Mouse (Mus musculus) neural tube, embryonic 14.5 days (tissue): Measurements from ENCODE around the gene Celf2. TPM values are rescaled to one million over a fixed set of nuclear protein-coding genes. Genes with fewer than 3 reads are reported as not detected.

ENCODE experiments used
- ATAC-seq: fragments of 200-750 bp; cut with Nextera tagmentation; 2 replicates; pipeline ENCODE4 v1.8.0; 2017; ENCODE audit warnings: low read depth, mild to moderate bottlenecking, moderate TSS enrichment, moderate library complexity
- H3K27ac ChIP-seq: fragments of 300-500 bp; sonication (generic); 2 replicates; pipeline ENCODE4 v1.5.1; 2014; ENCODE audit warnings: low read depth, mild to moderate bottlenecking, control low read depth, low read length, moderate library complexity, mixed read lengths
- H3K27me3 ChIP-seq: fragments of 300-500 bp; sonication (generic); 2 replicates; pipeline ENCODE4 v1.6.1; 2014; ENCODE audit warnings: low read length; ENCODE audit not compliant: control insufficient read depth, insufficient read depth
- H3K36me3 ChIP-seq: fragments of 300-500 bp; sonication (generic); 2 replicates; pipeline ENCODE4 v1.6.1; 2014; ENCODE audit warnings: low read length, mixed read lengths; ENCODE audit not compliant: control insufficient read depth, insufficient read depth
- H3K4me1 ChIP-seq: fragments of 300-500 bp; sonication (generic); 2 replicates; pipeline ENCODE4 v1.6.1; 2014; ENCODE audit warnings: low read length; ENCODE audit not compliant: control insufficient read depth, insufficient read depth
- H3K4me2 ChIP-seq: fragments of 300-500 bp; sonication (generic); 2 replicates; pipeline ENCODE4 v1.6.1; 2014; ENCODE audit warnings: mild to moderate bottlenecking, low read depth, low read length, control low read depth
- H3K4me3 ChIP-seq: fragments of 300-500 bp; sonication (generic); 2 replicates; pipeline ENCODE4 v1.5.1; 2014; ENCODE audit warnings: low read depth, low read length, control low read depth, mixed read lengths
- H3K9ac ChIP-seq: fragments of 300-500 bp; sonication (generic); replicated peaks from 2 replicates; pipeline ENCODE4 v1.6.1; 2014; ENCODE audit warnings: low read depth, mild to moderate bottlenecking, control low read depth, low read length, mixed read lengths
- H3K9me3 ChIP-seq: fragments of 300-500 bp; sonication (generic); 2 replicates; pipeline ENCODE4 v1.6.1; 2016; ENCODE audit warnings: low read length; ENCODE audit not compliant: control insufficient read depth
- WGBS: fragments of 180-500 bp; shearing (Covaris S2); extraction: QIAGEN DNeasy Blood & Tissue Kit; methylation state at CpG from one replicate; pipeline ENCODE4 v1.1.7; 2014; 5-methylcytosine and 5-hydroxymethylcytosine counted together
- polyA plus RNA-seq: library from polyadenylated mRNA; unstranded; fragments of >200 nt; fragmentation: Nextera tagmentation; extraction: Ambion mirVana; gene quantifications from 2 replicates; pipeline ENCODE4 v1.2.1, GENCODE M21; 2014

Celf2 gene
- polyA plus RNA-seq, 1 experiment from 2014 or later = 161 TPM

DNA sequence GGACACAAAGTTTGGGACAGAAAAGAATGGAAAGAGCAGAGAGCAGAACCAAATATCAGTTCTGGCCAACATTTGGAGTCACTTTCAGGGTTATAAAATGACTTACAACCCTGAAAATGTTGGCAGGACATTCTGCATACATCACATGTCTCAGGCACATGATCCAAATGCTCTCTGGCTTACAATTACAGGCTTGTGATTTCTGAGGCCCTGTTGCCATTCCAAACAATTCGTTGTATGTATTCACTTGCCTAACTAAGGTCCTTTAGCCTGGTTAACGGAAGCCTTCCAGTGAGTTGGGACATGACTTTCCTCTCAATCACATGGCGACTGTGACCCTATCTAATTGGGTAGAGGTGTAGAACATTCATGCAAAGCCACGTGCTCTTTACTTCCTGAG is 249.2 kb downstream of the Celf2 start:
- Histone ChIP-seq H3K36me3 (no peaks in the 10 kb centered on the region), H3K27ac (no peak overlapping the region), H3K4me3 (no peak overlapping the region), H3K9me3 (no peaks in the 10 kb centered on the region), H3K27me3 (no peaks in the 10 kb centered on the region), H3K4me2 (no peak overlapping the region), H3K9ac (no peak overlapping the region), H3K4me1 (no peaks in the 10 kb centered on the region)
- WGBS = 90% methylated on average over 4 of the region's 4 CpGs
- ATAC-seq = no peak

DNA sequence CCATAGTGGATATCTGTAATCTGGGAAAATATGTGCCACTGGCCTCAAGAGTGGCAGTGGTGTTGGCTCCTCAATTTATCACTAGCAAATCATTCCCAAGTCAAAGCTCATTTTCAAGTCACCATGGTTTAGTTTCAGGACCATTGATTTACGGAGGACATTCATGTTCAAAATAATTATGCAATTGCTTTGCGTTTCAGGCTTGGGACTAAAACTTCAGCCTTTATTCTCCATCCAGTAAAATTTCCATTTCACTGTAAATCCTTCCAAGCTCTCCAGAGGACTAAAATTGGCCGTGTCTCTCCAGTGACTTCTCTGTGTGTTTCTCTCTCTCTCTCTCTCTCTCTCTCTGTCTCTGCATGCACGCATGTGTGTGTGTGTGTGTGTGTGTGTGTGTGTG is 249.7 kb downstream of the Celf2 start:
- no peaks in the 10 kb centered on the region for H3K9me3 ChIP-seq
- H3K27me3 ChIP-seq = no peaks in the 10 kb centered on the region
- H3K4me2 ChIP-seq = no peak overlapping the region
- no peak overlapping the region for H3K27ac ChIP-seq
- H3K36me3 ChIP-seq = no peaks in the 10 kb centered on the region
- no peak for ATAC-seq
- H3K9ac ChIP-seq = no peak overlapping the region
- no peak overlapping the region for H3K4me3 ChIP-seq
- WGBS = 68% methylated on average over 4 of the region's 4 CpGs
- no peaks in the 10 kb centered on the region for H3K4me1 ChIP-seq

DNA sequence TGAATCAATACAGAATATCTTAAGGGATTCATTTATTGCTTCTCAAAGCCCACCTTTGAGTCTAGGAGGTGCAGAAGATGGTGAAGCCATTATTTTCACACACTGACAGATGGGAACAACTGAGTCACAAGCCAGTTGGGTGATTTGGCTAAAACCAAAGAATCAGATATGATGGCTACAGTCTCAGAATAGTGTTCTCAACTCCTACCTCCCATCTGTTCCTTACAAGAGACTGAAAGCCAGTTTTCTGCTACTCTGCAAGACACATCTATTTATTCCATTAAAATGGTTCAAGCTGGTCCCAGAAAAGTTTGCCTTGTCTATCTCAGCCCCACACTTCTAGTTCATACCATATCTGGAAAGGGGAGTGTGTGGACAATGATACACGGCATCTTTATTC is 253.3 kb downstream of the Celf2 start:
- H3K27ac ChIP-seq = no peak overlapping the region
- H3K9ac ChIP-seq = no peak overlapping the region
- ATAC-seq = no peak
- no peak overlapping the region for H3K4me3 ChIP-seq
- no peaks in the 10 kb centered on the region for H3K9me3 ChIP-seq
- no peaks in the 10 kb centered on the region for H3K36me3 ChIP-seq
- 90% methylated on average over 1 of the region's 1 CpGs for WGBS
- H3K4me1 ChIP-seq = no peaks in the 10 kb centered on the region
- no peaks in the 10 kb centered on the region for H3K27me3 ChIP-seq
- H3K4me2 ChIP-seq = no peak overlapping the region

DNA sequence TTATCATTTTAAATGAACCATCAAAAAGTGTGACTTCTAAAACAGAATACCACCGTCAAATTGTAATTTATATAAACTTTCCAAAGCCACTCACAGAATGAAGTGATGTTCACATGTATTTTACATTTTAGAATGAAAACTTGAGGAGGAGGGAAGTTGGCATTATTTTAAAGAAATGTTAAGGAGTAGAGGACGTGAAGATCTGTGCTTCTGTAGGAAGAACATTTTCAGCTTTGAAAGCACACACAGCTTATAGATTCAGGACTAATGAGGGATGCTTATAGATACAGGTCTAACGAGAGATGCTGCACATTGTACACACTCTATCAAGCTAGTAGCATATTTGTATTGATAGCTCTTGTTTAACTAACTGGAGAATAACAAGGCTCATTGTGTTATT is 254.0 kb downstream of the Celf2 start:
- WGBS = 86% methylated on average over 3 of the region's 3 CpGs
- H3K4me2 ChIP-seq = no peak overlapping the region
- ATAC-seq = no peak
- no peaks in the 10 kb centered on the region for H3K9me3 ChIP-seq
- no peaks in the 10 kb centered on the region for H3K4me1 ChIP-seq
- H3K4me3 ChIP-seq = no peak overlapping the region
- no peaks in the 10 kb centered on the region for H3K36me3 ChIP-seq
- H3K27ac ChIP-seq = no peak overlapping the region
- H3K27me3 ChIP-seq = no peaks in the 10 kb centered on the region
- H3K9ac ChIP-seq = no peak overlapping the region

DNA sequence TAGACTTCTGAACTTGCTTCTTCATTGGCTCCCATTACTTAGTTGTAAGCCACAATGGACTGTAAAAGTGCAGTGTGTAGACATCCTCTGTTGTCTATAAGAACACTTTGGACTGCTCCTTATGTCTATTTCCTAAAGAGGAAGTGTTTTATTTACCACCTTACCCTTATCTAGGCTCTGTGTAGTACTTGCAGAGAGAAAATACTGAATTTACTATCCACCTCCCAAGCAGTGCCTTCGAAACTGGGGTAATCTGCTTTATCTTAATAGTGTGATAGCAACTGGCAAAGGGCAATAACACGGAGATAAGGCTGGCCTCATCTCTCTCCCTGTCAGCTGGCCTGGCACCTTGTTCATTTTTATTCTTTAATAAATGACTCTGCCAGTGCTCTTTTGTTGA is 259.0 kb downstream of the Celf2 start:
- no peak for ATAC-seq

DNA sequence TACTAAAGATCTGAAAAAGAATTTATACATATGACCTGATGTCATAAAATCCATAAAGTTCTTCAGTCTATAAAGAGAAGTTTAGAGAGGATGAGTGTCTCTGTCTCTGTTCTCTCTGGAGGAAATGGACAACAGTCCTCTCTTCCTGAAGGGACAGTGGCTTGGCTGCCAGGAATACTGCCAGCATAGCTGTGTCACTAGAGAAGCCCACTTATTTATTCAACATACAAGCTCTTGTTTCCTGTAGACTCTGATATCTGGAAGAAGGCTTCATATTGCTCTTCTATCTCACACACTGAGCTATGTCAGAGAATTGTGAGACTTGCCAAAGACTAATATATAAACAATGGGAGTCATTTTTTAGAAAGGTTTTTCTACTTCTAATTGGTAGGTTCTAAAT is 260.4 kb downstream of the Celf2 start:
- no peak overlapping the region for H3K27ac ChIP-seq
- no peaks in the 10 kb centered on the region for H3K27me3 ChIP-seq
- no peaks in the 10 kb centered on the region for H3K4me1 ChIP-seq
- H3K9ac ChIP-seq = no peak overlapping the region
- no peak overlapping the region for H3K4me3 ChIP-seq
- H3K36me3 ChIP-seq = no peaks in the 10 kb centered on the region
- ATAC-seq = no peak
- no peak overlapping the region for H3K4me2 ChIP-seq
- H3K9me3 ChIP-seq = no peaks in the 10 kb centered on the region

More for the DNA sequence above, 259.0 kb downstream of the Celf2 start:
- H3K36me3 ChIP-seq = no peaks in the 10 kb centered on the region
- no peaks in the 10 kb centered on the region for H3K9me3 ChIP-seq
- no peaks in the 10 kb centered on the region for H3K27me3 ChIP-seq
- WGBS = 64% methylated on average over 2 of the region's 2 CpGs
- H3K27ac ChIP-seq = no peak overlapping the region
- H3K4me1 ChIP-seq = no peaks in the 10 kb centered on the region
- H3K9ac ChIP-seq = no peak overlapping the region
- H3K4me2 ChIP-seq = no peak overlapping the region
- no peak overlapping the region for H3K4me3 ChIP-seq

DNA sequence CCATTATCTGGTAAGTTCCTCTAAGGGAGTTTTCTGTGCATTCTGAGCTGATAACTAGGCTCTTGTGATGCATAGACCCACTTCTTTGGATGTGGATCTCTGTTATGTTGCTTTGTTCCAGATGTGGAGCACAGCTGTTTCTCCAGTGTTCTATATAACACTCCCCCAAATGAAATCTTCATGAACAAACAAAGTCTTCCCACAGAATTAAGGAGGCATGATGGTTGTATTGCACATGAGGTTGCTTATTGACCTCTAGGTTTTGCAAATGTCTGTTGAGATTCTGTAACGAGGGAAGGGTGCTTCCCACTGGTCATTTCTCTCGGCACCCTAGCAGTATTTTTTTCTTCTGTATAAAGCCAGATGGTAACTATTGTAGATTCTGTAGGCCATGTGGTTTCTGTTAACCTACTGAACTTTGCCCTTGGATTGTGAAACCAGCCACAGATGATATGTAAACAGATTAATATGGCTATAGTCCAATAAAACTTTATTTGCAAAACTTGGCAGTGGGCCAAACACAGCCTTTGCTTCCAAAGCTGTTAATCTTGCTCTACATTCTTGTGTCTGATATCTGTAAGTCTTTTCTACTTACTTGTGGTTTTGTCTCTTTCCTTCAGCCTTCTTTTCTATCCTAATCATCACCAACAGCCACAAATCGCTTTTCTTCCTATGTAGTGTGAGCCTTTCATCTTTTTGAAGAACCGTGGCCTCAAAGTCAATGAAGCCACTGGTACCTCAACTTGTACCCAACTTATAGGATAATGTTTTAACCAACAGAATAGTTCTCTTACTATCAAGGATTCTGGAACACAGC is 263.2 kb downstream of the Celf2 start:
- Histone ChIP-seq H3K4me1 (no peaks in the 10 kb centered on the region), H3K27me3 (no peaks in the 10 kb centered on the region), H3K36me3 (no peaks in the 10 kb centered on the region), H3K9me3 (no peaks in the 10 kb centered on the region), H3K4me2 (no peak overlapping the region), H3K4me3 (no peak overlapping the region), H3K9ac (no peak overlapping the region), H3K27ac (no peak overlapping the region)
- WGBS = 82% methylated on average over 4 of the region's 4 CpGs
- ATAC-seq = no peak

DNA sequence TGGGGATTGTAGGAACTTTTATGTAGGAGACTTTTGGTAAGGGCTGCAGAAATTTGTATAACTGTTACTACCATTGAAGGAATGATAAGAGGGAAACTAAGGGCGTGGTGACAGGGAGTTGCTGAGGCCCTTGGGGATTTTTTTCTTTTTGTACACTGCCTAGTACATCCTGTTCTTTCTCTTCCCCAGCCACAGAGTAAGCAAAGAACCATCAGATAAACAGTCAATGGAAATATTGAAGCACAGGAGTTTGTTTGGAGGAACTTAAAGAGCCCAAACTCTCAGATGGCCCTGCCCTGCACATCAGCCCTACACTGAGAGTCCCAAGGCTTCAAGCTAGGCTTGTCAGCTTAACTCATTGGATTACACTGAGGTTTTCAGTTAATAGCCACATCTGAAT is 267.2 kb downstream of the Celf2 start:
- 84% methylated on average over 1 of the region's 1 CpGs for WGBS

DNA sequence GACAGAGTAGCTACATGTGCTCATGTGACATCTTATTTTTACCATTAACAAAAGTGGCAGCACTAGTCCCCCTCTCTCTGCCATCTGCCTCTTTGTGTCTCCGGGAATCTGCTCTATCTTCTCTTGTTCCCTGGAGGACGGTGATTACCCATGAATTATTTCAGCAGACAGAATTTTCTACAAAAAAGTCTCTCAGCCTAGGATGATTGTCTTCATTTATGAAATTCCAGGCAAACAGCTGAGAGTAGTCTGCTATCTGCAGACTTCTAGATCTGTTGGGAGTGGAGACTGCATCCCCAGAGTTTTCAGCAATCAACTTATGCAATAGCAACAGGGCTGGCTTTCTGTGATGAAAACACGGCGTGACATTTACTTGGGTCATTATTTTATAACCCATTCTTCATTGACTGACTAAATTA is 267.8 kb downstream of the Celf2 start:
- WGBS = 23% methylated on average over 4 of the region's 4 CpGs

More for the DNA sequence above, 267.2 kb downstream of the Celf2 start:
- Histone ChIP-seq H3K27me3 (no peaks in the 10 kb centered on the region), H3K27ac (no peak overlapping the region), H3K36me3 (no peaks in the 10 kb centered on the region), H3K9ac (no peak overlapping the region), H3K9me3 (no peaks in the 10 kb centered on the region), H3K4me2 (no peak overlapping the region), H3K4me1 (no peaks in the 10 kb centered on the region), H3K4me3 (no peak overlapping the region)
- no peak for ATAC-seq

More for the DNA sequence above, 267.8 kb downstream of the Celf2 start:
- H3K4me2 ChIP-seq = no peak overlapping the region
- H3K27me3 ChIP-seq = no peaks in the 10 kb centered on the region
- H3K9me3 ChIP-seq = no peaks in the 10 kb centered on the region
- no peaks in the 10 kb centered on the region for H3K4me1 ChIP-seq
- no peak; the same call in 1 of the 2 replicates for ATAC-seq
- H3K9ac ChIP-seq = no peak overlapping the region
- H3K27ac ChIP-seq = no peak overlapping the region
- H3K36me3 ChIP-seq = no peaks in the 10 kb centered on the region
- no peak overlapping the region for H3K4me3 ChIP-seq
